7 mouse cellular contexts compared by ENCODE assay signal in genomic region chr8:13200301-13201012, GRCm38 (mm10). TPM values are rescaled to one million over a fixed set of nuclear protein-coding genes. Genes with fewer than 3 reads are reported as not detected.
DNase-seq lines count a peak whose midpoint lies in the region; ATAC-seq and TF ChIP-seq lines count a peak whose summit lies in the region.

TSS of gene Grtp1 (minus strand) at chr8:13200620.

- ATAC-seq in forebrain, embryonic 12.5 days (ENCODE audit: low FRiP score) = peak; percentile 81
- peak; percentile 74 for ATAC-seq in hindbrain, embryonic 16.5 days
- peak; percentile 71 for ATAC-seq in midbrain, embryonic 16.5 days

- no peak; the same call in 1 of the 2 replicates for TF ChIP-seq POLR2A in liver, adult 2 months (IDR thresholded peaks at IDR 0.05; ENCODE audit: extremely low read depth, insufficient read depth, low read length)

- under 1% methylated on average over 52 of the region's 58 CpGs for WGBS in forebrain, embryonic 12.5 days
- under 1% methylated on average over 51 of the region's 58 CpGs for WGBS in hindbrain, embryonic 16.5 days
- 2% methylated on average over 53 of the region's 58 CpGs for WGBS in liver, adult 2 months
- under 1% methylated on average over 47 of the region's 58 CpGs for WGBS in midbrain, embryonic 16.5 days

- in situ Hi-C loops in ES-E14 (cut with MboI; ENCODE audit: low sequenced_read_pairs in 2 of 2, unreplicated experiment in 2 of 2) = no loop called here

- peak within 1 kb of the TSS; percentile 86 for H3K9ac ChIP-seq in ES-E14 (ENCODE audit: insufficient read depth, low read depth, low read length, poor library complexity, severe bottlenecking)
- H3K9ac ChIP-seq in forebrain, embryonic 12.5 days = peak within 1 kb of the TSS; percentile 87
- H3K9ac ChIP-seq in hindbrain, embryonic 16.5 days (ENCODE audit: low read depth, low read length) = peak within 1 kb of the TSS; percentile 79
- H3K9ac ChIP-seq in liver, adult 2 months (ENCODE audit: low read depth, low read length) = peak within 1 kb of the TSS; percentile 92
- H3K9ac ChIP-seq in midbrain, embryonic 16.5 days (ENCODE audit: low read depth, low read length) = peak within 1 kb of the TSS; percentile 82

- H3K27ac ChIP-seq in ES-E14 (ENCODE audit: insufficient read depth, low read depth, low read length, poor library complexity, severe bottlenecking) = peak within 1 kb of the TSS; percentile 31; the same call in 1 of the 2 replicates
- no peak within 1 kb of the TSS for H3K27ac ChIP-seq in forebrain, embryonic 12.5 days
- H3K27ac ChIP-seq in hindbrain, embryonic 16.5 days (ENCODE audit: low read depth, low read length) = no peak within 1 kb of the TSS
- peak within 1 kb of the TSS; percentile 99 for H3K27ac ChIP-seq in liver, adult 2 months (replicated peaks; ENCODE audit: insufficient read depth, low read depth, low read length)
- no peak within 1 kb of the TSS for H3K27ac ChIP-seq in midbrain, embryonic 16.5 days (ENCODE audit: low read length)

- peak within 1 kb of the TSS; percentile 98 for H3K4me3 ChIP-seq in ES-E14 (ENCODE audit: insufficient read depth in 1 of 2, low read depth in 1 of 2, low read length in 2 of 2, poor library complexity in 1 of 2, severe bottlenecking in 1 of 2)
- H3K4me3 ChIP-seq in forebrain, embryonic 12.5 days (replicated peaks) = peak within 1 kb of the TSS; percentile 84
- peak within 1 kb of the TSS; percentile 83 for H3K4me3 ChIP-seq in hindbrain, embryonic 16.5 days (ENCODE audit: low read length)
- peak within 1 kb of the TSS; percentile 87 for H3K4me3 ChIP-seq in liver, adult 2 months (ENCODE audit: insufficient read depth, low read depth, low read length)
- H3K4me3 ChIP-seq in midbrain, embryonic 16.5 days (ENCODE audit: low read depth, low read length) = peak within 1 kb of the TSS; percentile 91

- H3K4me1 ChIP-seq in ES-E14 (ENCODE audit: control insufficient read depth in 2 of 2, insufficient read depth in 2 of 2, low read length in 2 of 2, poor library complexity in 1 of 2) = peaks cover 11 to 25% of the 10 kb centered on the region in 2 experiments; a peak in 3 of 4 replicates
- peaks cover 13% of the 10 kb centered on the region for H3K4me1 ChIP-seq in forebrain, embryonic 12.5 days
- H3K4me1 ChIP-seq in hindbrain, embryonic 16.5 days (ENCODE audit: control insufficient read depth, insufficient read depth, low read depth, low read length) = peaks cover 10% of the 10 kb centered on the region
- peaks cover 4% of the 10 kb centered on the region; the same call in 1 of the 2 replicates for H3K4me1 ChIP-seq in liver, adult 2 months (ENCODE audit: control insufficient read depth, insufficient read depth, low read length)
- peaks cover 13% of the 10 kb centered on the region for H3K4me1 ChIP-seq in midbrain, embryonic 16.5 days (ENCODE audit: control insufficient read depth, insufficient read depth, low read length)

- peak within 1 kb of the TSS; percentile 80 for H3K4me2 ChIP-seq in forebrain, embryonic 12.5 days
- H3K4me2 ChIP-seq in hindbrain, embryonic 16.5 days (ENCODE audit: low read length) = peak within 1 kb of the TSS; percentile 68
- H3K4me2 ChIP-seq in midbrain, embryonic 16.5 days (ENCODE audit: low read length) = peak within 1 kb of the TSS; percentile 93

- TF ChIP-seq CTCF in liver, adult 2 months (IDR thresholded peaks at IDR 0.05; ENCODE audit: low read depth, low read length) = no peak

- H3K27me3 ChIP-seq in forebrain, embryonic 12.5 days = peaks cover 42% of the 10 kb centered on the region
- H3K27me3 ChIP-seq in hindbrain, embryonic 16.5 days (replicated peaks; ENCODE audit: control insufficient read depth, insufficient read depth, low read length) = peaks cover 16% of the 10 kb centered on the region
- no peaks in the 10 kb centered on the region for H3K27me3 ChIP-seq in liver, adult 2 months (ENCODE audit: control insufficient read depth, insufficient read depth, low read length)
- peaks cover 18% of the 10 kb centered on the region for H3K27me3 ChIP-seq in midbrain, embryonic 16.5 days (ENCODE audit: control insufficient read depth, insufficient read depth, low read depth, low read length)

- H3K36me3 ChIP-seq in ES-E14 (ENCODE audit: control insufficient read depth, insufficient read depth, low read length, poor library complexity, severe bottlenecking) = peaks cover 10% of the 10 kb centered on the region; the same call in 1 of the 2 replicates
- H3K36me3 ChIP-seq in forebrain, embryonic 12.5 days (replicated peaks) = no peaks in the 10 kb centered on the region
- H3K36me3 ChIP-seq in hindbrain, embryonic 16.5 days (ENCODE audit: control insufficient read depth, insufficient read depth, low read length) = no peaks in the 10 kb centered on the region
- no peaks in the 10 kb centered on the region; the same call in 1 of the 2 replicates for H3K36me3 ChIP-seq in liver, adult 2 months (ENCODE audit: control insufficient read depth, insufficient read depth, low read length)
- no peaks in the 10 kb centered on the region for H3K36me3 ChIP-seq in midbrain, embryonic 16.5 days (ENCODE audit: control insufficient read depth, insufficient read depth, low read length)

- DNase-seq in ES-E14 (ENCODE audit: low read depth, low spot score) = no peak
- peak; percentile 86 for DNase-seq in adrenal gland, adult 2 months
- peak; percentile 91 for DNase-seq in liver, adult 2 months (ENCODE audit: extremely low read depth, low read depth, low spot score)
- peak; percentile 36 for DNase-seq in thymus, postnatal 0 days (ENCODE audit: low spot score)

- H3K9me3 ChIP-seq in ES-E14 (ENCODE audit: control insufficient read depth, insufficient read depth, low read depth, low read length) = no peaks in the 10 kb centered on the region
- H3K9me3 ChIP-seq in forebrain, embryonic 12.5 days = no peaks in the 10 kb centered on the region
- no peaks in the 10 kb centered on the region for H3K9me3 ChIP-seq in hindbrain, embryonic 16.5 days (ENCODE audit: control insufficient read depth, low read length)
- H3K9me3 ChIP-seq in midbrain, embryonic 16.5 days (replicated peaks; ENCODE audit: control insufficient read depth, low read length, poor library complexity, severe bottlenecking) = no peaks in the 10 kb centered on the region

- peaks cover 7% of the 10 kb centered on the region; the same call in 1 of the 2 replicates for H3K79me2 ChIP-seq in liver, adult 2 months (ENCODE audit: control insufficient read depth, insufficient read depth, low read length)

TF ChIP-seq in ES-E14, 5 proteins besides CTCF, POLR2A, EP300 and RAD21:
- TF ChIP-seq HCFC1 (IDR thresholded peaks at IDR 0.05; ENCODE audit: borderline replicate concordance, insufficient read depth, low read length) = peak; percentile 59; the same call in 1 of the 2 replicates
- TF ChIP-seq MAFK (IDR thresholded peaks at IDR 0.05; ENCODE audit: insufficient read depth, low read depth, low read length) = no peak
TF ChIP-seq in ES-E14: peak in this region for 1.

RNA-seq across cellular contexts. Expression of gene Grtp1, which starts in this region (rescaled TPM):
- total RNA-seq in ES-E14 (2012; rRNA removed) = 36.3 and 60.0 TPM in 2 replicates
- total RNA-seq in adrenal gland, adult 2 months (2021) = 10 to 100 TPM; 10.8 to 16.4 TPM
- polyA plus RNA-seq in adrenal gland, adult 2 months (2012; rRNA removed) = 10.1 and 12.5 TPM in 2 replicates
- polyA plus RNA-seq in forebrain, embryonic 12.5 days (2016; fragmentation: Nextera tagmentation; extraction: Ambion mirVana) = 19.3 and 19.9 TPM in 2 replicates
- polyA plus RNA-seq in hindbrain, embryonic 16.5 days (2015; fragmentation: Nextera tagmentation; extraction: Ambion mirVana) = 13.2 and 15.2 TPM in 2 replicates
- 25.3 and 25.5 TPM in 2 replicates for total RNA-seq in liver, adult 2 months (2014; rRNA removed)
- polyA plus RNA-seq in liver, adult 2 months (2012; rRNA removed) = 28.3 and 30.3 TPM in 2 replicates
- polyA plus RNA-seq in midbrain, embryonic 16.5 days (2015; fragmentation: Nextera tagmentation; extraction: Ambion mirVana) = 16.9 and 19.7 TPM in 2 replicates
- 1.1 and 1.5 TPM in 2 replicates for polyA plus RNA-seq in thymus, postnatal 0 days (2015; fragmentation: Nextera tagmentation; extraction: Ambion mirVana)

Comparison
In these comparisons a context has a peak if more than half of its experiments do, and no peak if none do; other contexts are left out.
1. H3K27ac ChIP-seq: peak in ES-E14 (single experiment) and liver, adult 2 months (single experiment); none in forebrain, embryonic 12.5 days (single experiment), hindbrain, embryonic 16.5 days (single experiment) and midbrain, embryonic 16.5 days (single experiment).
2. Peak in every context shown above with its lines, with median percentiles within 50 percentile points of each other: H3K4me3 ChIP-seq, H3K9ac ChIP-seq, ATAC-seq and H3K4me2 ChIP-seq.